Mouse (Mus musculus): ENCODE data around the gene Poldip2. TPM values are rescaled to one million over a fixed set of nuclear protein-coding genes. Genes with fewer than 3 reads are reported as not detected.

Gene Poldip2
- polyA plus RNA-seq, 1 experiment from 2014 or later = 189 TPM

- Histone ChIP-seq H3K9ac (ENCODE audit: low read depth, low read length) (peak within 1 kb of the TSS; percentile 86), H3K4me2 (ENCODE audit: low read length) (peak within 1 kb of the TSS; percentile 73), H3K27ac (ENCODE audit: low read depth, low read length) (peak within 1 kb of the TSS; percentile 93), H3K4me3 (ENCODE audit: low read length) (peak within 1 kb of the TSS; percentile 80), H3K4me1 (ENCODE audit: control insufficient read depth, insufficient read depth, low read depth, low read length) (peaks cover 15% of the 10 kb centered on the region), H3K27me3 (replicated peaks; ENCODE audit: control insufficient read depth, insufficient read depth, low read length) (peaks cover 3% of the 10 kb centered on the region; the same call in 1 of the 2 replicates), H3K36me3 (ENCODE audit: control insufficient read depth, insufficient read depth, low read length) (no peaks in the 10 kb centered on the region), H3K9me3 (ENCODE audit: control insufficient read depth, low read length) (no peaks in the 10 kb centered on the region)
- 51% methylated on average over 7 of the region's 7 CpGs for WGBS
- ATAC-seq = no peak
These were observed 13.0 kb upstream of the Poldip2 start, which contains the start of gene Vtn for GRCm38 (mm10) chr11:78499004-78499403. Gene Vtn (plus strand): TSS chr11:78499091.

DNA sequence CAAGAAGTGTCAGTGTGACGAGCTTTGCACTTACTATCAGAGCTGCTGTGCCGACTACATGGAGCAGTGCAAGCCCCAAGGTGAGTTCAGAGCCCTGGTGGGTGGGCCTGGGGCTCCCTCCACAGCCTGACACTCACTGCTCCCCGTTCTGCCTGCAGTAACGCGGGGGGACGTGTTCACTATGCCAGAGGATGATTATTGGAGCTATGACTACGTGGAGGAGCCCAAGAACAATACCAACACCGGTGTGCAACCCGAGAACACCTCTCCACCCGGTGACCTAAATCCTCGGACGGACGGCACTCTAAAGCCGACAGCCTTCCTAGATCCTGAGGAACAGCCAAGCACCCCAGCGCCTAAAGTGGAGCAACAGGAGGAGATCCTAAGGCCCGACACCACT is 12.4 kb upstream of the Poldip2 start:
- Histone ChIP-seq H3K27ac (ENCODE audit: low read depth, low read length) (no peak overlapping the region), H3K4me2 (ENCODE audit: low read length) (no peak overlapping the region)

DNA sequence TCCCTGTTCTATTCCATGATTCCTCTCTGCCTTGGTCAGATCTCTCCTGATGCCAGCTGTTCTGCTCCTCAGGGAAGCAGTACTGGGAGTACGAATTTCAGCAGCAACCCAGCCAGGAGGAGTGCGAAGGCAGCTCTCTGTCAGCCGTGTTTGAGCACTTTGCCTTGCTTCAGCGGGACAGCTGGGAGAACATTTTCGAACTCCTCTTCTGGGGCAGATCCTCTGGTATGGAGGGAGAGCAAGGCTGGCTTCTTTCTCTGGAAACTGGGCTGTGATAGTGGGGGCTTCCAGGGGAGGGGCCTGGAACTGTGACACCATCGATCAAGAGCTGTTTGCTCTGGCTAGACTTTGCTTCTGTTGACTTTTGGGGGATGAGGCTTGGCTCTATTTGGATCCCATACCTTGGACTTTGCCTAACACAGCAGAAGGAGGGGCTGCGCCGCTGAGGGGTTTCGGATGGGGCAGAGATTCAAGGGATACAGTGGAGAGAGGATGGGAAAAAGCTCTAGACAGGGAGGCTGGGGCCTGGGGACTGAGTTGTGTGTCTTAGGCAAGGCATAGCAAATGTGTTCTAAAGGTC is 11.3 kb upstream of the Poldip2 start:
- peaks cover 13% of the 10 kb centered on the region for H3K4me1 ChIP-seq (ENCODE audit: control insufficient read depth, insufficient read depth, low read depth, low read length)
- no peak overlapping the region for H3K27ac ChIP-seq (ENCODE audit: low read depth, low read length)
- 79% methylated on average over 9 of the region's 9 CpGs for WGBS
- no peak overlapping the region for H3K4me3 ChIP-seq (ENCODE audit: low read length)
- H3K9me3 ChIP-seq (ENCODE audit: control insufficient read depth, low read length) = no peaks in the 10 kb centered on the region
- no peak overlapping the region for H3K9ac ChIP-seq (ENCODE audit: low read depth, low read length)
- no peaks in the 10 kb centered on the region for H3K36me3 ChIP-seq (ENCODE audit: control insufficient read depth, insufficient read depth, low read length)
- ATAC-seq = no peak
- H3K27me3 ChIP-seq (replicated peaks; ENCODE audit: control insufficient read depth, insufficient read depth, low read length) = peaks cover 3% of the 10 kb centered on the region; the same call in 1 of the 2 replicates
- peak overlapping the region; percentile 14 for H3K4me2 ChIP-seq (ENCODE audit: low read length)

More for the DNA sequence above, 12.4 kb upstream of the Poldip2 start:
- H3K9me3 ChIP-seq (ENCODE audit: control insufficient read depth, low read length) = no peaks in the 10 kb centered on the region
- no peaks in the 10 kb centered on the region for H3K36me3 ChIP-seq (ENCODE audit: control insufficient read depth, insufficient read depth, low read length)
- H3K27me3 ChIP-seq (replicated peaks; ENCODE audit: control insufficient read depth, insufficient read depth, low read length) = peaks cover 3% of the 10 kb centered on the region; the same call in 1 of the 2 replicates
- no peak overlapping the region for H3K9ac ChIP-seq (ENCODE audit: low read depth, low read length)
- 57% methylated on average over 16 of the region's 16 CpGs for WGBS
- H3K4me3 ChIP-seq (ENCODE audit: low read length) = peak overlapping the region; percentile 10
- no peak for ATAC-seq
- peaks cover 15% of the 10 kb centered on the region for H3K4me1 ChIP-seq (ENCODE audit: control insufficient read depth, insufficient read depth, low read depth, low read length)

GRCm38 (mm10) chr11:78501529-78501928 is 10.5 kb upstream of the Poldip2 start:
- Histone ChIP-seq H3K4me3 (ENCODE audit: low read length) (no peak overlapping the region), H3K9ac (ENCODE audit: low read depth, low read length) (no peak overlapping the region), H3K27ac (ENCODE audit: low read depth, low read length) (no peak overlapping the region), H3K36me3 (ENCODE audit: control insufficient read depth, insufficient read depth, low read length) (peaks cover under 1% of the 10 kb centered on the region; the same call in 1 of the 2 replicates), H3K4me2 (ENCODE audit: low read length) (no peak overlapping the region), H3K4me1 (ENCODE audit: control insufficient read depth, insufficient read depth, low read depth, low read length) (peaks cover 5% of the 10 kb centered on the region), H3K27me3 (replicated peaks; ENCODE audit: control insufficient read depth, insufficient read depth, low read length) (peaks cover 3% of the 10 kb centered on the region; the same call in 1 of the 2 replicates), H3K9me3 (ENCODE audit: control insufficient read depth, low read length) (no peaks in the 10 kb centered on the region)
- ATAC-seq = no peak
- 81% methylated on average over 20 of the region's 20 CpGs for WGBS

DNA sequence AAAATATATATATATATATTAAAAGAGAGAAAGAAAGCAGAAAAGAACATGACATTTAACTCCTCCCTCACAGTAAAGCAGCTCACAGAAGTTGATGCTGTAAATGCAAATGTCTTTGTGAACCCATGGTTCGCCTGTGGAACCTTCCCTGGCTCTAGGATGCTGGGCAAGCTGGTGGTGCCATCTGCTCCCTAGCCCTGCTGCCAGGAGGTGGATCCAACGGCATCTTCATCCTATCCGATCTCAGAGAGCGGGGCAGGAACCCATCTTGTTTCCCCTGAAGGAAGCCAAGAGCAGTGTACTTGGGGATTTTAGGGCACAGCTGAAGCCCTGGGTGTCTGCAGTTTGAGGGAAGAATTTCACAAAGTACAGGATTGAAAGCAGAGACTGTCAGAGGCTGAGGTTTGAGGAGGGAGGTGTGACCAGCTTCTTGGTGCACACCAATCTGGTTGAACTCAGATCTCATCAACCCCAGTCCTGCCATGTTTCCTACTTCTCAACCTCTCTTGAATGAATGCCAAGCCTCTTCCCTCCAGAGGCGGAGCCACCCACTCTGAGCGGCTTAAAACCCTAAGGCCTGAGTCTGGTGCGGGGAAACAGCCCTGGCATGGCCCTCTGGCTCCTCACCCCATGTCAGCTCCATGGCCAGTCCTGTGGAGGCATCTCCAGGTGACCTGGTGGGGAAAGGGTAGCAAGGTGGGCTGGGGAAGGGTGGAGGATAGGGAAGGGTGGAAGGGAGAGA is 8.9 kb upstream of the Poldip2 start, which contains the start of gene Sebox:
Gene Sebox, plus strand, starts transcription at position 539 of the 742 bp plus-strand sequence.
- Histone ChIP-seq H3K4me2 (ENCODE audit: low read length) (no peak within 1 kb of the TSS), H3K4me3 (ENCODE audit: low read length) (no peak within 1 kb of the TSS), H3K27ac (ENCODE audit: low read depth, low read length) (no peak within 1 kb of the TSS), H3K9me3 (ENCODE audit: control insufficient read depth, low read length) (no peaks in the 10 kb centered on the region), H3K4me1 (ENCODE audit: control insufficient read depth, insufficient read depth, low read depth, low read length) (peaks cover under 1% of the 10 kb centered on the region; the same call in 1 of the 2 replicates), H3K27me3 (replicated peaks; ENCODE audit: control insufficient read depth, insufficient read depth, low read length) (peaks cover 3% of the 10 kb centered on the region; the same call in 1 of the 2 replicates), H3K36me3 (ENCODE audit: control insufficient read depth, insufficient read depth, low read length) (peaks cover 15% of the 10 kb centered on the region; the same call in 1 of the 2 replicates), H3K9ac (ENCODE audit: low read depth, low read length) (no peak within 1 kb of the TSS; the same call in 1 of the 2 replicates)
- 65% methylated on average over 7 of the region's 7 CpGs for WGBS
- ATAC-seq = no peak

GRCm38 (mm10) chr11:78505430-78505829 is 6.6 kb upstream of the Poldip2 start:
- no peaks in the 10 kb centered on the region for H3K9me3 ChIP-seq (ENCODE audit: control insufficient read depth, low read length)
- no peak for ATAC-seq
- H3K4me2 ChIP-seq (ENCODE audit: low read length) = no peak overlapping the region
- 78% methylated on average over 3 of the region's 3 CpGs for WGBS
- H3K27me3 ChIP-seq (replicated peaks; ENCODE audit: control insufficient read depth, insufficient read depth, low read length) = no peaks in the 10 kb centered on the region
- H3K4me3 ChIP-seq (ENCODE audit: low read length) = no peak overlapping the region
- H3K27ac ChIP-seq (ENCODE audit: low read depth, low read length) = no peak overlapping the region
- peaks cover 19% of the 10 kb centered on the region; the same call in 1 of the 2 replicates for H3K36me3 ChIP-seq (ENCODE audit: control insufficient read depth, insufficient read depth, low read length)
- H3K9ac ChIP-seq (ENCODE audit: low read depth, low read length) = no peak overlapping the region
- H3K4me1 ChIP-seq (ENCODE audit: control insufficient read depth, insufficient read depth, low read depth, low read length) = no peaks in the 10 kb centered on the region

GRCm38 (mm10) chr11:78509148-78509547 is 2.8 kb upstream of the Poldip2 start:
- ATAC-seq = no peak
- H3K27me3 ChIP-seq (replicated peaks; ENCODE audit: control insufficient read depth, insufficient read depth, low read length) = no peaks in the 10 kb centered on the region
- no peak overlapping the region for H3K4me3 ChIP-seq (ENCODE audit: low read length)
- H3K9me3 ChIP-seq (ENCODE audit: control insufficient read depth, low read length) = no peaks in the 10 kb centered on the region
- H3K9ac ChIP-seq (ENCODE audit: low read depth, low read length) = no peak overlapping the region
- peaks cover 19% of the 10 kb centered on the region; the same call in 1 of the 2 replicates for H3K36me3 ChIP-seq (ENCODE audit: control insufficient read depth, insufficient read depth, low read length)
- H3K4me1 ChIP-seq (ENCODE audit: control insufficient read depth, insufficient read depth, low read depth, low read length) = peaks cover 11% of the 10 kb centered on the region
- no peak overlapping the region for H3K4me2 ChIP-seq (ENCODE audit: low read length)
- no peak overlapping the region for H3K27ac ChIP-seq (ENCODE audit: low read depth, low read length)
- 78% methylated on average over 5 of the region's 5 CpGs for WGBS

DNA sequence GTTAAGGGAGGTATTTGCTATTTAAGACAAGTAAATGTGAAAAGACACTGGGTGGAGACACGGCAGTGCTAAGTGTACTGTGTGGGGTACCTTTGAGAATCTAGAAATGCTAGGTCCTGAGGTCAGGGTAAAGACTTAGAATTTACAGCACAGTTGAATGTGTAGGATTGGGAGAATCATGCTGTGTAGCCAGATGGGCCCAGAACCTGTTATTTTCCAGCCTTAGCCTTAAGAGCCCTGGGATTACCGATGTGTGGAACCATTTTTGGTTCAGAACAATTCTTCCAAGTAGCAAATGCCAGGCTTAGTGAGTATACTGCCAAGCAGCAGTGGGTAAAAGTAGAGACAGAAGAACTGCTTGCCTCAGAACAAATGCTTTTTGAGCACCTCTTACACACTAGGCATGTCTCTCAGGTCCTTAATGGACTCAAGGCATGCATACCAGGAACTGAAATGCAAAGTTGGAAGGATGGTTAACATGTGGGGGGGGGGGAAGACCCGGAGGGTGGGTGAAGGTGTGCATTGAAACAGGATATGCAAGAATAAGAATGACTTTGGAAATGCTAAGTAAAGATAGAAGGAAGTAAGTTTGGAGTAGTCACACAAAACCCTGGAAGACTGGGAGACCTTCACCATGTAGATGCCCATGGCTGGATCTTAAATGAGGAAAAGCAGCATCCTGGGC is 1.3 kb downstream of the Poldip2 start:
- H3K27ac ChIP-seq (ENCODE audit: low read depth, low read length) = no peak overlapping the region
- H3K27me3 ChIP-seq (replicated peaks; ENCODE audit: control insufficient read depth, insufficient read depth, low read length) = no peaks in the 10 kb centered on the region
- H3K9ac ChIP-seq (ENCODE audit: low read depth, low read length) = peak overlapping the region; percentile 96; the same call in 1 of the 2 replicates
- peaks cover 29% of the 10 kb centered on the region for H3K36me3 ChIP-seq (ENCODE audit: control insufficient read depth, insufficient read depth, low read length)
- no peaks in the 10 kb centered on the region for H3K9me3 ChIP-seq (ENCODE audit: control insufficient read depth, low read length)
- peak overlapping the region; percentile 81 for H3K4me3 ChIP-seq (ENCODE audit: low read length)
- H3K4me2 ChIP-seq (ENCODE audit: low read length) = peak overlapping the region; percentile 86
- ATAC-seq = no peak
- H3K4me1 ChIP-seq (ENCODE audit: control insufficient read depth, insufficient read depth, low read depth, low read length) = peaks cover 11% of the 10 kb centered on the region
- 79% methylated on average over 3 of the region's 3 CpGs for WGBS
